Mouse (Mus musculus): ENCODE measurements around the gene Cpt1a.

Gene Cpt1a

DNA sequence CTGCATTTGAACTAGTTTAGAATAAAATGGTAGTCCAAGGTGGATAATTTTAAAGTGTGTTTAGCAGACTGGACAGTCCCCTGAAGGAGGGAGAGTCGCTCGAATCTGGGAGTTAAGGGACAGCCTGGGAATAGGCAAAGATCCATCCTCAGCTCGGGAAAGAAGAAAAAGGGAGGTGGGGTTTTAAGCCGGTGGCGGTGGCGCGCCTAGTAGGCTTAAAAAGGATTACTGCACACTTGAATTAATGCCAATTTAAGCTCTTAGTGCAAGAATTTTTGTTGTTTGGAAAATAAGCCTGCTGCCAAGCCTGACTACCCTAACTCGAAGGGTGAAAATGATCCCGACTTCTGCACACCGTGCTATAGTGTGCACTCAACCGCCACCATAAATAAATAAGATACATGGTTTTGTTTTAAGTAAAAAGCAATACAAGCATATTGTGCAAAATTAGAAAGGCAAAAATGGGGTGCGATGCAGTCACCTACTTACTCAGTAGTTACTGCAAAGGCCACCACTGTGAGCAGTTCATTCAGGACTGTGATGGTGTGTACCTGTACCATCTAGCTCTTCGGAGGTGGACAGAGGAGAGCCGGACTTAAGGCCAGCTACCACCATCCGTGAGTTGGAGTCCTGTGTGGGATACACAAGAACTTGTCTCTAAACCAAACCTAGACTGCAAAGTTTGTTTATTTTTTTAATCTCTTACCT, 3.8 kb downstream of the Cpt1a start:
- DNase-seq = peak in 1 of 2 experiments; percentile 47

DNA sequence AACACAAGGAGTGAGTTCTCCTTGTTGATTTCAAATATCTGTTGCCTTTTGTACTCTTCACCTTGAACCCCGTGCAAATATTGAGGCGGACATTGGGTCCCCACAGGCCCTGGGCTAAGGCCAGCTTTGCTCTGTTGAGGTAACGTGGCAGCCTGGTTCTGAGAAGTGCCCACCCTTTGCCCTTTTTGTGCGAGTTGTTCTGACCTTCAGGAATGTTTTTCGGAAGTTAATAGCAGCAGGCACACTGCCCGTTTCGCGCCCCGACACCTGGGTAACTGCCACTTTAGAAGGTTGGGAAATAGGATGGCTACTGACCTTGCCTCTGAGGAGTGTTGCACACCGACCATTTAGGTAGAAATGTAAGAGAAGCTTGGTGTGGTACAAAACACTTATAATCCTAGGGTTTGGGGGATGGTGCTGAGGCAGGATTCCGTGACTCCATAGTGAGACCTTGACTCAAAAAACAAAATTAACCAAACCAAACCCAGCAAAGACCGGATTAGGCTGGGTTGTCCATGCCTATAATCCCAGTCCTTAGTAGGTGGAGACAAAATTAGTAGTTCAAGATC, 4.4 kb downstream of the Cpt1a start:
- peak; percentile 85 to 86 for DNase-seq

DNA sequence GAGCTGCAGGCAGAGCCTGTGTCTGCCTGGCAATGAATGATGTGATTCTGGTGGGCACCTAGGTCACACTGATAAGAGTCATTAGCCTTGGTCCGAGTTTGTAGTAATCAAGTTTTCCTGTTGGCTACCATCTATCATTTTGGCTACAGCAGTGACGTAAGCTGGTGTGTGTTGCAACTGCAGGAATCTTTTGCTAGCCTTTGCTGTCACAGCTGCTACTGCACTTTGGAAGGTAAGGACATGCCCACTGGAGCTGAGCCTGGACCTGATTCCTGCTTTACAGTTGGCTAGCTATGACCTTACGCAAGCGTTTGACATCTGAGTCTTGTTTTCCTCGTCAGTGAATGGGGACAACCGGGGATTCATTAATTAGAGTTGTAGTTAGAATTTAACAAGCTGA, 11.1 kb downstream of the Cpt1a start:
- peak; percentile 84 to 92 for DNase-seq

DNA sequence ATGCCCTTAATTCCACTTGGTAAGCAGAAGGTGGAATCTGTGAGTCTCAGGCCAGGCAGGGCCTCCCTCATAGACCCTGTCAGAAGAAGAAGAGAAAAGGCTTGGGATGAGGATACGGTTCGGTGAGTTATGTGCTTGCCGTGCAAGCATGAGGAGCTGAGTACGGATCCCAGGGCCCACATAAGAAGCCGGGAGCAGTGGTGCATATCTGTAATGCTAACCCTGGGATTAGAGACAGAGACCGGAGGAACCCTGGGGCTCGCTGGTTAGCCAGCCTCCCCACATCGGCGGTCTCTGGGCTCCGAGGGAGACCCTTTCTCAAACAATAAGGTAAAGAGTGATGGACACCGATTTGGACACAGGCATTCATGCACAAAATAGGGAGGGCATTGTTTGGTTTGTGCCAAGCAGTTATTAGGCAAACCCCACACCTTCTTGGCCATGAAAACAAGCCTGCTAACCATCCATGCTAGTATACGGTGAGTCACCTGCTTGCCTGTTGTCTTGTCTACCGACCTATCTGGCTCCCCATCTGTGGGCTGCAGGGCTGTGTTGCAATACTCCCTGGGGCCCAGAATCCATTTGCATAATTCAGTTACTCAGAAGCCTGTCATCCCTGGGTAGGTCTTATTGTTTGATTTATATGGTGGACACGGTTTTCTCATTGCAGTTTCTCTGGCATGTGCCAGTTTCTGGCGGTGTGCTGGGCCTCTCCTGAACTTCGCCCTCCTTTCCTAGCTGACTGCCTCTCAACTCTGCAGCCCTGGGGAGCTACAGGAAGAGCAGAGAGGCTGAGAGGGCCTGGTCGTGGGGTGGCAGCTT, 11.8 kb downstream of the Cpt1a start:
- peak; percentile 72 to 80 for DNase-seq

DNA sequence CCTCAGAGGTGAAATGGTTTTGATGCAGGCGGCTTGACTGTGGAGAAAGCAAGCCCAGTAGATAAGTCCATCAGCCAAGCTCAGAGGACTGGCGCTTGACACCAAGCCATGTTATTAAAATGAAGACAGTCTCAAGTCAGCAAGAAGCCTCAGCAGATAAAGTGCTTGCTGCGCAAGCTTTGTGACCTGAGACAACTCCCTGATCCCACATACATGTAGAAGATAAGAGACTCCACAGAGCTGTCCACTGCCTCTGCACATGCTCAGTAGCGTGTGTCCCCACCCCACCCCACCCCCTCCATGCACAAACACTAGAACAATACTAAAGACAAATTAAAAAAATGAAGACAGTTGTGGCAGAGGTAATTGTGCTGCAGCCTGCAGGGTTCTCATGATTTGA, 12.4 kb downstream of the Cpt1a start:
- DNase-seq = no peak

DNA sequence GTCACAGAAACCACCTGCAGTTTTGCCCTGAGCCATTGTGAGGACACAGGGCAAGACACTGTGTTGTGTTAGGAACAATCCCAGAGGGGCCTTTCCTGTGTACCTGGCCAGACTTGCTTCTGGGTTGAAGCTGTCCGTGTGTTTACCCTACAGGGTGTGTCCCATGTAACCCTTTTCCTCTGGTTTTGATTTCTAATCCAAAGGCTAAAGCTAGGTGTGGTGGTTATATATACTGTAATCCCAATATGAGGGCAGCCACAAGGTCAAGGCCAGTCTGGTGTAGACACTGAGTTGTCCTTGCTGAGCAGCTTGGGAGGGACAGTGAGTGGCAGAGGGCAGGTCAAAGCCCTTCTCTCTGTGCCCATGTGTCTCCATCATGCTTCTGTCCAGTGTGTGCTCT, 13.8 kb downstream of the Cpt1a start:
- DNase-seq = no peak

DNA sequence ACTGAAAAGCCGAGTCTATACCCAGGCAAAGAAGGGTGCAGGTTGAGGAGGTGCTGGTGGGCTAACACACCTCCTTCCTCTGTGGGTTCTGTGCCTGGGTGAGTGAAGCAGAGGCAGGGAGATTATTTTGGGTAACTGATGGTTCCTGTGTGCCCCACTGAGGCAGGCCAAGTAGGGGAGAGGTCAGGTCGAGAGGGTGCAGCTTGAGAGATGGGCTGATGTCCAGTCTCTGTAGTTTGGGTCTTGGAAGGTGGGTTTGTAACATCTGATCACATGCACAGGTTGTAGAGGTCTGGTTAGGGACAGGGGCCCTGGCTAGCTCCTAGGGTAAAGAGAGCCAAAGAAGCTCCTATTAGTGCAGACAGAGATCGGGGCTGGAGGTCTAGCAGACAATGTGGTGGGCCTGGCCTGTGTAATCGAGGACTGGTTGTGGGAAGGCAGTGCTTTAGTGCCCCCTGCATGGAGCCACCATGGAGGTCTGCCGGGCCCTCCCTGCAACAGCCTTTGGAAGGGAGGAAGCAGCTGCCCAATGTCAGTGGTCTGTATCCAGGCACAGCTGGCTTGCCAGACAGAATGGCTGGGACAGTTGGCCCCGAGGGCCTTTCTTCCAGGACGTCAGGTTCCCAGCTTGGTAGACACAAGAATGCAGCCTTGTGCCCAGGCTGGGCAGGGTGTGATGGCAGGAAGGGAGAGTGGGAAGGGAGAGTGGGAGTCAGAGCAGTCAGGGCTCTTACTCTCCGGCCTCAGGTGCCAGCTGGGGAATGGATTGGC, 14.5 kb downstream of the Cpt1a start:
- no peak for DNase-seq

DNA sequence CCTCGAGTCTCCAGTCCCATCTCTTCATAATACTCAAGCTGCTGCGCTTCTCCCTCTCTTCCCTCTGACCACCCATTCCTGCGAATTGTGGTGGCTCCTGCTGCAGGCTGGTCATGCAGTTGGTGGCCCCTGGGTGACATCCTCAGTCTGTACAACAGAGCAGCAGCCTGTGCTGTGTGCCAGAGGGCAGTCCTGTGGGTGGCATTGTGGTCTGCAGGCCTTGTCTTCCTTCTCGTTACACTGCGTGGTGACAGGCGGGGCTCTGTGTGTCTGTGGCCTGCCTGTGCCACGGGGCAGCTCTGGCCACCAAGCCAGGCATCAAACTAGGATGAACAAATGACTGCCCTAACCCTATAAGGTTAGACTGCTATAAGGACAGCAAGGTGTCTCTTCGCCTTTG, 17.1 kb downstream of the Cpt1a start:
- no peak for DNase-seq

DNA sequence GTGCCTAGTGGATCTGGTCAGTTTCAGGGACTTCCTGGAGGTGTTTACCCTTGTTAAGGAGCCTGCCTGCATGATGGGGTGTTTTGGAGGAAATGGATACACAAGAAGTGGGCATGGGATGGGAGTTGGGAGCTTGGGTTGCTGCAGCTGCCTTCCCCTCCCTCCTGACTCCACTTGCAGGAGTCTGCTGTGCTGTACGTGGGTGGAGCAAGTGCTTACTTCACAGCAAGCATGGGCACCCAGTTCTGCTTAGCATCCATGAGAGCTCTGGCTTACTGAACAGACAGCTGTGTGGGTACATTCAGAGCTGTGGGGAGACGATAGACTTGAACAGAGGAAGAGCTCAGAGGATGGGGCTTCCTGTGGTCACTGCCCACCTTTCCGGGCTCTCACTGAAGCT, 18.9 kb downstream of the Cpt1a start:
- DNase-seq = no peak

DNA sequence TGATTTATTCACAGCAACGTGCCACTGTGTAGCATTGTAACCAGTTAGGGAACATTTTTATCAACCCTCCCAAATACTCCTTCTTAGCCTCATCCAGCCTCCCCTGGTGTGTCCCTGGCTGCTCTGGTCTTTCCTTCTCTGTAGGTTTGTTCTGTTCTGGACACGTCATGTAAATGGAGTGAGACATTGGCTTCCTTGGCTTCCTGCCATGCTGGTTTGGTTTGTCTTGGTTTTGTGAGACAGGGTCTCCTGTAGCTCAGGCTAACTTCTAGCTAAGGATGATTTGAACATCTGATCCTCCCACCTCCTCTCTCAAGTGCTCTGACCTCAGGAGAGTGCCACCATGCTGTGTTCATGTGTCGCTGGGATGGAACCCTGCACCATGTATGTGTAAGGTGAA, 21.8 kb downstream of the Cpt1a start:
- DNase-seq = no peak

DNA sequence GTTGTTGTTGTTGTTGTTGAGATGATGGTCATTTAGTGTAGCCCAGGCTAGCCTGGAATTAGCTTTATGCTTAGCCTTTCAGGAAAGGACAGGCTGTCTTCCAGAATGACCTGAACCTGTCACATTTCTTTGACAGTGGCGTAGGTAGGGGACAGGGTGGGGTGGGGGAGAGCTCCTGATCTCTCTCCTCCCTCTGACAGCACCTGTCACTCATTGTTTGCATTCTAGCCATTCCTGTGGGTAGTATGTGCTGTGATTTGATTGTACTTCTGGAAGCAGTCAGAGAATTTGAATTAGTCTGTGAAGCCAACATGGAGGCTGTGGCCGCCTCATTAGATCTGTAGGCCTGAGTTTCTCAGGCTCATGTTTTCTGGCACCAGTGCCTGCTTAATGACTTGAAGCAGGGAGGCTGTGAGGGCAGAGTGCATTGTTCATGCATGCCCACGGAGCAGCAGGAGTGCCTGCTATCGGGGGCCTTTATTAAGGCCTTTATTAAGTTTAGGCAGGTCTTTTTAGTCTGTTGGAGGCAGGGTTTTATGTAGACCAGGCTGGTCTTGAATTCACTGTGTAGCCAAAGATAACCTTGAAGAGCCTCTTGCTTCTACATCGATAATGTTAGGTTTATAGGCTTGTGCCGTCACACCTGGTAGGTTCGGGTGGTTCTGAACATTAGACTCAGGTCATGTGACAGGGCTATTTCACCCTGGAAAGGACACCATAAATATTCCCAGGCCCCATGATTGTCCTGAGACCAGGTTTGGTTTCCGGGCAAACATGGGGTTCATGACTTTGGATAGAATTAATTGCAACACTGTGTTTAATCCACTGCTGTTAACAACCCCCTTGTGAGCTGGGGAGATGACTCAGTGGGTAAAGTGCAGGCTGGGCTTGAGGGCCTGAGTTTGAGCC, 22.8 kb downstream of the Cpt1a start:
- DNase-seq = peak; percentile 65 to 73

DNA sequence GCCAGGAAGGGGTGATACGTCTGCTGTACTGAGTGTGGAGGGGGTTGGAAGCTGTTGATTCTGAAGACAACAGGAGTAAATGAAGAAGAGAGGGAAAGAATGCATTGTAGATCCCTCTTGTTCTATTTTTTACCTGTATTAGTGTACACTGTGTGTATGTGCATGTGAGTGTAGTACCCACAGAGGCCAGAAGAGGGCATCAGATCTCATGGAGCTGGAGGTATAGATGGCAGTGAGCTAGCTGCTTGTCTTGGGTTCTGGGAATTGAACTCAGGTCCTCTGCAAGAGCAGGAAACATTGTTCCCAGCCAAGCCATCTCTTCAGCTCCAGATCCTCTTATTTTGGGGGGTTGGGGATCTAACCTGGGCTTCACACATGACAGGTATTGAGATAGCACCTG, 25.6 kb downstream of the Cpt1a start:
- no peak for DNase-seq

DNA sequence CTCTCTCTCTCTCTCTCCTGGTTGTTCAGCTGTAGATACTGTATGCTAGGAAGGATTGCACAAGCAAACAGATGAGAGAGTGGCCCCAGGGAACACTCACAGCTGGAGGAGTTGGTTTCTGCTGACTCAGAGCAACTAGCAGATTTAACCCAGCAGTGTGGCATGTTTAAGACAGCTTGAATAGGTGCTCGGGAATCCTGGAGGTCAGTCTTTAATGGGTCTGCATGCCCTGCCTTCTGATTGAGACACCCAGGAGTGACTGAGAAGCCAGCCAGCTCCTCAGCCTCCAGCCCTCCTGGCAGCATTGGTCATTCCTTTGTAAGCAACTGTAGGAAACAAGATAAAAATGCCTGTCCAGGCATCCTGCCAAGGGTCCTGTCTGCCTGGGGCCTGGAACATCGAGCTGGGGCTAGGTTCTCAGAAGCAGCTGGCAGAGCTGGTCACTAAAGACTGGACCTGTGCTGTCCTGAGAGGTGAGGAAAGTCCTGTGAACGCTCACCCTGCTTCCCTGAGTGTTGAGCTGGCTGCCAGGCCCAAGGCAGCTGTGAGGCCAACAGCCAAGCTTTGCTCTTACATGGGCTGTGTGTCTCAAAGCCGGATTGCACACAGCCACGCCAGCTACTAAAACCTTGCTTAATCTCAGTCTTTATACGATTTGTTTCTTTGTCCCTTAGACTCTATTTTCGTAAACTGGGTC, 31.4 kb downstream of the Cpt1a start:
- DNase-seq = peak; percentile 74 to 76

DNA sequence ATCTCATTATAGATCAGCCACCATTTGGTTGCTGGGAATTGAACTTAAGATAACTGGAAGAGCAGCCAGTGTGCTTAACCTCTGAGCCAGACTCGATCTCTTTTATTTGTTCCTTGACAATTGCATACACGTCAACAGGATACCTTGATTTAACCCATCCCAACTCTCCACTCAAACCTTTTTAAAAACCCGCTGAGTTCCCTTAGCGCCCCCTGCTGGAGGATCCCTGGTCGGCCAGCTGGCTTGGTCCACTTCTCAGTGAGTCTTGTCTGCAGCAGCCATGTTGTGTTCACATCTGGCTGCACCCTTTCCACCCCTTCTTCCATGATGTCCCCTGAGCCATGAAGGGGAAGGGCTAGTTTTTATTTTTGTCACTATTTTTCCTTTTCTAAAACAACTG, 33.0 kb downstream of the Cpt1a start:
- peak in 1 of 2 experiments; percentile 64 for DNase-seq

DNA sequence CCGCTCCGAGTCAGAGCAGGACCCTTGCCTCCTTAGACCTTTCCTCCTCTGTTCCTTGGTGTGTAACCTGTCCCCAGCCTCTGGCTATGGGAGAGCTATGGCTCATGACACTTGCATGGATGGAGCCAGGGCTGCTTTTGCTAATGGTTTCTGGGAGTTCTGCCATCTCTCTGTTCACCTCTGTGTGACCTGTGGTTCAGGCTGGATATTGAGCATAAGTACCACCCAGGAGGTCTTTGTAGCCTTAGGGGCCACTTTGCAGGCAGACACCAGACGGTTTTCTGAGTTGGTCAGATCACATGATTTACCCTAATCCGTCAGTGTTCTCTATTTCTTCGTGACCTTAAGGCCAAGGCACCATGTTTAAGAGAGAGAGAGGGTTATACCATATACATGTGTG, 34.4 kb downstream of the Cpt1a start:
- peak; percentile 49 to 67 for DNase-seq

DNA sequence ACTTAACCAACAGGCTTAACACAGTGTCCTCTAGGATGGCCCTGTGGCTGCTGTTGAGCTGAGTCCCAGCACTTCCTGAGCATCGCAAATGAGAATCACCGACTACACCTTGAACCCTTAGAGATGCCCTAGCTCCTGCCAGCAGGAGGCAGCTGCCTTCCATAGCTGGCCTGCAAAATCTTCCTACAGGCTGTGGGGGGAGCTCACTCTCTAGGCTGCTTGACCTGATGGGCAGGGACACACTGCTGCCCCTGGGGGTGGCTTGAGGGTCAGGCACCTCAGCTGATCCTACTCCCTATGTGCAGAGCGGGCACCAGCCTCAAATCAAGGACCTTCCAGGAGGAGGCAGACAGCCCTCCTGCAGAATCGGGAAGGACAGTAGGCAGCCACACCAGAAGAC, 35.5 kb downstream of the Cpt1a start:
- DNase-seq = no peak

DNA sequence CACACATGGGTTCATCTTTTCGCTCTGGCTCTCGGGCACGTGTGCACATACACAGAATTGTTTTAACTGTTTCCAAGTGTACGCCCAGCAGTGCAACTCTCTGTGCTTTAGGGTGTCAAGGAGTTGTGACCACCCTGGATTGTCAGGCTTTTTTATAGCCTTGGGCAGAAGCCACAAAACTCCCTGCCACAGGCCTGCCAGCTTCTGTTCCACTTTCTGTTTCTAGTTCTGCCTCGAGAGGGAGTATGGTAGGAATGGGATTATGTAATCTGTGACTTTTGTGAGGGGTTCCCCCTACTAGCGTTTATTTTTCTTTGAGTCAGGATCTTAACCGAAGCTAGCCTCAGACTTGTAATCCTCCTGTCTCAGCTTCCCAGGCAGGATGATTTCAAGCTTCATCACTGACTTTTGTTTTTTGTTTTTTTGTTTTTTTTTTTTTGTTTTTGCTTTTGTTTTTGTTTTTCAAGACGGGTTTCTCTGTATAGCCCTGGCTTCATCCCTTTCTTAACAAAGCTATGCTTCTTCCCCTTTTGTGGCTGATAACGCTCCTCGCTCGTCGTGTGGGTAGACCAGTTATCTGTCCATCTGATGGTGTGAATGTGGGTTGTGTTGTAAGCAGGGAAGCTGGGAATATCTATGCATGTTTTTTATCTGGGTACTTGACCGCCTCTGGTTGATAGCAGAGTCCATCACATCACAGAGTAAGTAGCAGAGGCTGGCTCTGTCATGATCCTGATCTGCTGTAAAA, 37.9 kb downstream of the Cpt1a start:
- DNase-seq = no peak

DNA sequence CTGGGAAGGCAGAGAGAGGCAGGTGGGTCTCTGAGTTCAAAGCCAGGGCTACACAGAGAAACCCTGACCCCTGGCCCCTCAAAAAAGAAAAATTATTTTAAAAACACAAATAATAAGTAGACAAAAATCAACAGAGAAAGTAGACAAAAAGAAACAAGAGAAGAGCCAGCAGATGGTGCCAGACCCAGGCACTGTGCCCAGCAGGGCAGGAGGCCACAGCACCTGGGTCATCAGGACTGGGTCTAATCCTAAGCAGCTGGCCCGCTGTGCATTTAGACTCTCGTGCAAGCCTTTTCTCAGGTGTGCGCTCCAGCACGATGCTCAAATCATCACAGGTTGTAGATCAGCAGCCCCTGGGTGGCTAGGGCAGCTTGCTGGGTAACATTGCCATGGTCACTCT, 41.4 kb downstream of the Cpt1a start:
- no peak for DNase-seq

DNA sequence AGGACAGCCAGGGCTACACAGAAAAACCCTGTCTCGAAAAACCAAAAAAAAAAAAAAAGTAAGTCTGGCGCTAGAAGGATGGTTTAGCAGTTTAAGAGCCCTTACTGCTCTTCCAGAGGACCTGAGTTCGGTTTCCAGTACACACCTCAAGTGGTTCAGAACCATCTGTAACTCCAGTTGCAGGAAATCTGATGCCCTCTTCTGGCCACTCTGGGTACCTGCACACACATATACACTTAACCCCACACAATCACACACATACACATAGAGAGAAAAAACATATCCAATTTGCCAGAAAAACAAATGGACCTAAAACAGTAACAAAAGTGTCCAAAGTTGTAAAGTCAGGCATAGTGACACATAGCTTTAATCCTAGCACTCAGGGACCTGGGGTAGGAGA, 43.0 kb downstream of the Cpt1a start:
- DNase-seq = no peak

DNA sequence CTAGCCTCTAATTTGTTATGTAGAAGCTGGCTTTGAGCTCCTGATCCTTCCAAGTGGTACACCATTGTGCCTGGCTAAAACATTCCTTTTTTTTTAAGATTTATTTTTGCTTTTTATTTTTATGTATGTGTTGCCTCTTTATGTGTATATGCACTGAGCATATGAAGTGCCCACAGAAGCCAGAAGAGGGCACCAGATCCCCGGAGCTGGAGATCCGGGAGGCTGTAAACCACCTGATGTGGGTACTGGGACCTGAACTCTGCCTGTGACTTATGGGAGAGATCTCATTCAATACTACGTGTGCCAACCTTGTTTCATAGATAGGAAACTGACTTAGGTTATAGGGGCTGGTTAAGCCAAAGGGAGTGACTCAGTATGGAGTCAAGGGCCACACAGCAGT, 46.1 kb downstream of the Cpt1a start:
- no peak for DNase-seq

DNA sequence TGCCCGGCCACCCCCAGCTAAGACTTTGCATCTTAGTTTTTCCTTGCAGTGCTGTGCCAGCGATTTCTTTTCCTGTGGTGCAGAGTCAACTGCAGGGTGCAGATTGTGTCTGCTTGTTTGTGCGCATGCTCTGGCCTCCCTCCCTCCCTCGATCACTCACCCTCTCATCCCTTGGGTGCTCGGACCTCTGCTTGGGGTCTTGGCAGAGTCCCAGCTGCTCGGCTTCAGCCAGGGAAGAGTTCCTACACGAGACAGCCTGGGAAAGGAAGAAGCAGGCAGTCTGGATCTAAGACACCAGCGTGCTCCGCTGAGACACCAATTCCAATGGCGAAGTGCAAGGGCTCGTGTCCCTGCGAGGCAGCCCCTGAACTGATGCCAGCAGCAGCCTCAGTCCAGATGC, 51.2 kb downstream of the Cpt1a start:
- DNase-seq = peak; percentile 33 to 38

Measured in kidney, adult 8-10 months (tissue).